Mouse (Mus musculus) intestine, postnatal 0 days (tissue): ENCODE data around the gene Fgfr2. TPM values are rescaled to one million over a fixed set of nuclear protein-coding genes. Genes with fewer than 3 reads are reported as not detected.

Experiments
- ATAC-seq: fragments of 200-750 bp; cut with Nextera tagmentation; 2 replicates; pipeline ENCODE4 v1.8.0; 2017; ENCODE audit warnings: mild to moderate bottlenecking, moderate TSS enrichment, moderate library complexity
- H3K27ac ChIP-seq: fragments of 300-500 bp; sonication (generic); 2 replicates; pipeline ENCODE4 v1.5.1; 2014; ENCODE audit warnings: mild to moderate bottlenecking, low read depth, low read length, moderate library complexity
- H3K27me3 ChIP-seq: fragments of 300-500 bp; sonication (generic); replicated peaks from 2 replicates; pipeline ENCODE4 v1.6.1; 2014; ENCODE audit warnings: low read length, mixed read lengths; ENCODE audit not compliant: control insufficient read depth, insufficient read depth
- H3K36me3 ChIP-seq: fragments of 300-500 bp; sonication (generic); 2 replicates; pipeline ENCODE4 v1.6.1; 2014; ENCODE audit warnings: mild to moderate bottlenecking, moderate library complexity; ENCODE audit not compliant: control insufficient read depth, insufficient read depth
- H3K4me1 ChIP-seq: fragments of 300-500 bp; sonication (generic); replicated peaks from 2 replicates; pipeline ENCODE4 v1.6.1; 2014; ENCODE audit warnings: antibody characterized with exemption, low read length, mixed read lengths; ENCODE audit not compliant: control insufficient read depth, insufficient read depth
- H3K4me2 ChIP-seq: fragments of 300-500 bp; sonication (generic); replicated peaks from 2 replicates; pipeline ENCODE4 v1.6.1; 2014; ENCODE audit warnings: low read depth, mild to moderate bottlenecking, moderate library complexity
- H3K4me3 ChIP-seq: fragments of 300-500 bp; sonication (generic); 2 replicates; pipeline ENCODE4 v1.5.1; 2014; ENCODE audit warnings: low read depth, low read length
- H3K9ac ChIP-seq: fragments of 300-500 bp; sonication (generic); 2 replicates; pipeline ENCODE4 v1.6.1; 2014; ENCODE audit warnings: mild to moderate bottlenecking, low read depth, low read length
- H3K9me3 ChIP-seq: fragments of 300-500 bp; sonication (generic); 2 replicates; pipeline ENCODE4 v1.6.1; 2016; ENCODE audit warnings: mixed run types; ENCODE audit not compliant: control insufficient read depth
- CTCF ChIP-seq: sonication (generic); IDR thresholded peaks from 2 replicates; pipeline ENCODE4 v1.5.1; 2016; ENCODE audit warnings: low read depth, mild to moderate bottlenecking, control low read depth, antibody characterized with exemption, moderate library complexity
- WGBS: fragments of 180-500 bp; shearing (Covaris S2); extraction: QIAGEN DNeasy Blood & Tissue Kit; methylation state at CpG from one replicate; pipeline ENCODE4 v1.1.7; 2014; 5-methylcytosine and 5-hydroxymethylcytosine counted together
- polyA plus RNA-seq: library from polyadenylated mRNA; unstranded; fragments of >200 nt; fragmentation: Nextera tagmentation; extraction: Ambion mirVana; gene quantifications from 2 replicates; pipeline ENCODE4 v1.2.1, GENCODE M21; 2015

Fgfr2 gene
- polyA plus RNA-seq, 1 experiment from 2014 or later, result 29.5 TPM

DNA sequence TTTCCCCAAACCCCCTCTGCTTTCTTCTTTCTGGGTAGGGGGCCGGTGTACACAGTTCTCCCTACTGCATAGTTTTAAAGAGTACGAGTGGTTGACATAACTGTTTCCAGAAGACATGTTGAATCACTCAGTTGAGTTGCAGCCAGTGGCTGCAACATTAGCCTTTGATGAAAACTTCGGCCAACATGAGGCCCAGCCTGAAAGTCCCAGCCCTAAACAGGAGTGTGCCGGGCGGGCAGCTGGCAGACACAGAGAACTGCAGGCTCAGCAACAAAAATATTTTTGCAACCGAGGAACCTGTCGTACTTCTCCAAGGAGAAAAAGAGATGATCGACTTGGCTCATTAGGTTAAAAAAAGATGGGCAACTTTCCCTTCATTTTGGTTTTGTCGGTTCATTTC, 2150.4 kb downstream of the Fgfr2 start:
- Histone ChIP-seq H3K36me3 (no peaks in the 10 kb centered on the region), H3K9ac (no peak overlapping the region), H3K9me3 (no peaks in the 10 kb centered on the region), H3K4me3 (no peak overlapping the region), H3K27ac (no peak overlapping the region), H3K4me2 (no peak overlapping the region), H3K27me3 (no peaks in the 10 kb centered on the region), H3K4me1 (no peaks in the 10 kb centered on the region)
- WGBS, result 87% methylated on average over 9 of the region's 9 CpGs
- TF ChIP-seq CTCF, result no peak
- ATAC-seq, result no peak

DNA sequence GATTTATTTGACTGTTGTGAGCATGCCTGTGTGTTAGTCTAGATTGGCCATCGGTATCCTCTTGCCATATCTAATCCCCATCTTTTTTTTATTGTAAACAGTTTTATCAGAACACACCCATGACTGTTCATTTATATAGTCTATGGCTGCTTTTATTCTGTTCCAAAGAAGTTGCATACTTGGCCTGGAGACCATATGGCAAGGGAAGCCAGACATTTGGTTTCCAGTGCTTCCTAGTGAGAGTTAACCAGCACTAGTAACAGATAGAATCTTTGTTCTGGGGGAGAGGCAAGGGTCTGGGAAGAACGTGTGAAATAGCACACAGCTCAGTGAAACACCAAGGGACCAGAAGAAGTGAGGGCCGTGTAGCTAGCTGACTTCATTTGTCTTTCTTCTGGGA, 2153.6 kb downstream of the Fgfr2 start:
- WGBS, result 37% methylated on average over 3 of the region's 3 CpGs

GRCm38 (mm10) chr7:130969076-130969475, 2154.1 kb downstream of the Fgfr2 start:
- H3K36me3 ChIP-seq, result no peaks in the 10 kb centered on the region
- no peak overlapping the region for H3K4me3 ChIP-seq
- TF ChIP-seq CTCF, result no peak
- no peaks in the 10 kb centered on the region for H3K4me1 ChIP-seq
- no peak for ATAC-seq
- no peaks in the 10 kb centered on the region for H3K27me3 ChIP-seq
- H3K27ac ChIP-seq, result no peak overlapping the region
- no peaks in the 10 kb centered on the region for H3K9me3 ChIP-seq
- H3K9ac ChIP-seq, result no peak overlapping the region
- WGBS, result 89% methylated on average over 5 of the region's 5 CpGs
- no peak overlapping the region for H3K4me2 ChIP-seq

More for the DNA sequence above, 2153.6 kb downstream of the Fgfr2 start:
- Histone ChIP-seq H3K36me3 (no peaks in the 10 kb centered on the region), H3K4me2 (no peak overlapping the region), H3K4me1 (no peaks in the 10 kb centered on the region), H3K27me3 (no peaks in the 10 kb centered on the region), H3K4me3 (no peak overlapping the region), H3K9me3 (no peaks in the 10 kb centered on the region), H3K27ac (no peak overlapping the region), H3K9ac (no peak overlapping the region)
- TF ChIP-seq CTCF, result no peak
- ATAC-seq, result no peak

- no peak overlapping the region for H3K4me2 ChIP-seq
- WGBS, result 52% methylated on average over 7 of the region's 7 CpGs
- ATAC-seq, result no peak
- no peaks in the 10 kb centered on the region for H3K27me3 ChIP-seq
- no peaks in the 10 kb centered on the region for H3K9me3 ChIP-seq
- TF ChIP-seq CTCF, result peak; percentile 53
- H3K27ac ChIP-seq, result no peak overlapping the region
- H3K4me1 ChIP-seq, result no peaks in the 10 kb centered on the region
- no peak overlapping the region for H3K9ac ChIP-seq
- no peak overlapping the region for H3K4me3 ChIP-seq
- H3K36me3 ChIP-seq, result no peaks in the 10 kb centered on the region
Measured at GRCm38 (mm10) chr7:130968537-130968936, 2154.6 kb downstream of the Fgfr2 start.

- Histone ChIP-seq H3K4me1 (no peaks in the 10 kb centered on the region), H3K9ac (no peak overlapping the region), H3K9me3 (no peaks in the 10 kb centered on the region), H3K27me3 (no peaks in the 10 kb centered on the region), H3K36me3 (no peaks in the 10 kb centered on the region), H3K4me2 (no peak overlapping the region), H3K4me3 (no peak overlapping the region), H3K27ac (no peak overlapping the region)
- WGBS, result 85% methylated on average over 6 of the region's 6 CpGs
- TF ChIP-seq CTCF, result no peak
- ATAC-seq, result no peak
Measured at GRCm38 (mm10) chr7:130967901-130968300, 2155.2 kb downstream of the Fgfr2 start.

DNA sequence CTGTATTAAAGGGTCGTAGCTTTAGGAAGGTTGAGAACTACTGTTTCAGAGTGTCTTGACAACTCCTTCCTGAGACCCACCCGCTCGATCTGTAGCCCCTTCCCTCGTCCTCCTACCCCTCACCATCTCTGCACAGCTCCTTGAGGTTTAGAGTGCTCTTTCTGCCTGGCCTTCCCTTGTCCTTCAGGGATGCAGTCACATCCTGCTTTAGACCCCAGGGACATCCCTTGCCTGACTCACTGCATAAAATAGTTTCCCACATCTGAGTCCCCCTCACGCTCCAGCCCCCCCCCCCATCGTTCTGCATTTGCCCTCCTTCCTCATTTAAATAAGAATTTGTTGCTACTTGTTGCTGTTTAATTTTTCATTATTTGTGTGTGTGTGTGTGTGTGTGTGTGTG, 2156.3 kb downstream of the Fgfr2 start:
- H3K4me1 ChIP-seq, result no peaks in the 10 kb centered on the region
- no peak overlapping the region for H3K9ac ChIP-seq
- WGBS, result 73% methylated on average over 6 of the region's 6 CpGs
- no peaks in the 10 kb centered on the region for H3K36me3 ChIP-seq
- no peak for ATAC-seq
- no peaks in the 10 kb centered on the region for H3K27me3 ChIP-seq
- H3K9me3 ChIP-seq, result no peaks in the 10 kb centered on the region
- H3K4me3 ChIP-seq, result no peak overlapping the region
- H3K4me2 ChIP-seq, result no peak overlapping the region
- no peak for TF ChIP-seq CTCF
- no peak overlapping the region for H3K27ac ChIP-seq

DNA sequence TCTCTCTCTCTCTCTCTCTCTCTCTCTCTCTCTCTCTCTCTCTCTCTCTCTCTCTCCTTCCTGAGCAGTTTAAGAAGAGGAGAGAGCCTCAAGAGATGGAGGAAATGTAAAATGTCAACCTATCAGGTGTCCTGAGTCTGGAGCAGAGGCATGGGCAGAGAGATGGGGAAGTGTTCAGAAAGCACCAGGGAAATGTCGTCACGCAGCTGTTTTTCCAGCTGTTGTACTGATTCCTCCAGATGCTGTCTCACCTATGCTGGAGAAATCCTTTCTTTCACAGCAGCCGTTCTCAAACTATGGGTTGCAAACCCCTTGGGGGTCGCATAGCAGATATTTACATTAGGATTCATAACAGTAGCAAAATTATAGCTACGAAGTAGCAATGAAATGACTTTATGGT, 2156.7 kb downstream of the Fgfr2 start:
- H3K4me1 ChIP-seq, result no peaks in the 10 kb centered on the region
- H3K4me3 ChIP-seq, result no peak overlapping the region
- 68% methylated on average over 5 of the region's 5 CpGs for WGBS
- H3K27ac ChIP-seq, result no peak overlapping the region
- no peaks in the 10 kb centered on the region for H3K9me3 ChIP-seq
- no peak overlapping the region for H3K9ac ChIP-seq
- no peaks in the 10 kb centered on the region for H3K36me3 ChIP-seq
- H3K27me3 ChIP-seq, result no peaks in the 10 kb centered on the region
- no peak overlapping the region for H3K4me2 ChIP-seq
- ATAC-seq, result no peak
- TF ChIP-seq CTCF, result no peak
